Mouse (Mus musculus): ENCODE measurements at regions not wholly inside any gene's neighbourhood (a gene's known extent, or its start where the extent isn't known, plus 50 kb on each side); places are given as distances from the start of the nearest gene placed in this dataset.

DNA sequence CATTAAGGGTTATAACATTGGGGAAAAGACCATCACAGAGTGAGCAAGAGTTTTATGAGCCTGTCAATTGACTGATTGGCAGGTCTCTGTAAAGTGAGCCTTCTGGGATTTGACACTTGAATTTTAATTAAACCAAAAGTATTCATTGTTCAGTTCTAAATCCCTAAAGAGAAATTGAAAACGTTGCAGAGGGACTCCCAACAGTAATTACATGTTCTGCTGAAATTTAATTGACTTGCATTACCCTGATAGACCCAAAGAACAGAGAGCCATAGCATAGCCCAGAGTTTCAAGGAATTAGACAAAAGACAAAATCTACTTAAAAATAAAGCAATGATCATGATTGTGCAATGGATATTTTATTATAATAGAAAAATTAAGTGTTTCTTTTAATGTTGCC lies 444.2 kb downstream of the Trim52 start:
- Histone ChIP-seq H3K27ac (ENCODE audit: control insufficient read depth, low read depth, low read length) (no peak overlapping the region), H3K79me2 (ENCODE audit: control insufficient read depth, insufficient read depth, low read length, poor library complexity) (no peaks in the 10 kb centered on the region), H3K4me3 (ENCODE audit: control insufficient read depth in 1 of 2, insufficient read depth in 1 of 2, low read depth in 2 of 2, low read length in 2 of 2) (no peak overlapping the region), H3K27me3 (ENCODE audit: control insufficient read depth in 1 of 2, insufficient read depth in 2 of 2, low read length in 2 of 2) (no peaks in the 10 kb centered on the region), H3K36me3 (ENCODE audit: control insufficient read depth in 1 of 2, insufficient read depth in 2 of 2, low read length in 2 of 2) (no peaks in the 10 kb centered on the region), H3K4me1 (ENCODE audit: control insufficient read depth in 1 of 2, insufficient read depth in 2 of 2, low read length in 2 of 2) (no peaks in the 10 kb centered on the region), H3K9ac (ENCODE audit: control insufficient read depth, low read depth, low read length, poor library complexity, severe bottlenecking) (no peak overlapping the region), H3K9me3 (replicated peaks; ENCODE audit: insufficient read depth, low read length) (no peaks in the 10 kb centered on the region)
- DNase-seq (ENCODE audit: low read depth, low spot score), result no peak
- TF ChIP-seq CTCF (IDR thresholded peaks at IDR 0.05 in 2 of 3, conservative IDR thresholded peaks at IDR 0.05 in 1 of 3; ENCODE audit: control insufficient read depth in 1 of 3, insufficient read depth in 1 of 3, low read depth in 2 of 3, low read length in 3 of 3, poor library complexity in 1 of 3, severe bottlenecking in 1 of 3) (no peak), KAT2A (conservative IDR thresholded peaks at IDR 0.05; ENCODE audit: low read depth, low read length) (no peak), TCF12 (IDR thresholded peaks at IDR 0.05; ENCODE audit: low read depth, low read length) (no peak), ELF1 (IDR thresholded peaks at IDR 0.05; ENCODE audit: low read depth, low read length) (no peak), MEF2A (IDR thresholded peaks at IDR 0.05; ENCODE audit: extremely low read depth, insufficient replicate concordance, low read depth, low read length, poor library complexity, severe bottlenecking) (no peak), ZNF384 (IDR thresholded peaks at IDR 0.05; ENCODE audit: low read depth, low read length) (no peak), MYB (IDR thresholded peaks at IDR 0.05; ENCODE audit: low read depth, low read length) (no peak), UBTF (IDR thresholded peaks at IDR 0.05; ENCODE audit: borderline replicate concordance, insufficient read depth, low read depth, low read length) (no peak), ETS1 (IDR thresholded peaks at IDR 0.05; ENCODE audit: low read depth, low read length) (no peak), CHD2 (IDR thresholded peaks at IDR 0.05; ENCODE audit: low read length) (no peak), GATA1 (IDR thresholded peaks at IDR 0.05; ENCODE audit: low read depth, low read length) (no peak), EP300 (IDR thresholded peaks at IDR 0.05; ENCODE audit: low read depth in 1 of 2, low read length in 2 of 2) (no peak), TAL1 (IDR thresholded peaks at IDR 0.05; ENCODE audit: low read length) (no peak), POLR2AphosphoS5 (IDR thresholded peaks at IDR 0.05; ENCODE audit: borderline replicate concordance, low read depth, low read length) (no peak), CHD1 (IDR thresholded peaks at IDR 0.05; ENCODE audit: low read depth, low read length) (no peak), NELFE (IDR thresholded peaks at IDR 0.05; ENCODE audit: low read depth, low read length) (no peak), HCFC1 (IDR thresholded peaks at IDR 0.05; ENCODE audit: low read depth, low read length) (no peak)

DNA sequence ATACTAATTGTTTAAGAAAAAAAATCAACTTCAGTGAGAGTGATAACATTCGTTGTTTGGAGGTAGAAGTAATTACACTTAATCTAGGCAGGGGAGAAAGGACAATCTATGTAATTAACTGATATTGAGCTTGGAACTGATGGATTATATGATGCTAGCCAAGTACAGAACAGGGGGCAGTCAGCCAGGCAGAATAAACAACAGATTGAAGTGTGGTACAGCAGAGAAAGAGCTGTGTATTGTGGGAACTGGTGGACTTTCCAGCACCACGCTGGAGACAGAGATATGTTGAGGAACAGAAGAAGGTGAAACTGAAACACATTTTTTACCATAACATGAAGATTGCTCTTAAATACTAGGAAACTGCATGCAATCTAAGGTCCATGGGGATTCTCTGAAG lies 473.3 kb downstream of the Trim52 start:
- TF ChIP-seq UBTF (IDR thresholded peaks at IDR 0.05; ENCODE audit: borderline replicate concordance, insufficient read depth, low read depth, low read length) (no peak), RCOR1 (IDR thresholded peaks at IDR 0.05; ENCODE audit: low read depth, low read length) (no peak), ZC3H11A (IDR thresholded peaks at IDR 0.05; ENCODE audit: low read depth, low read length) (no peak), SMC3 (IDR thresholded peaks at IDR 0.05; ENCODE audit: low read depth, low read length) (no peak)
- Histone ChIP-seq H3K9me3 (replicated peaks; ENCODE audit: insufficient read depth, low read length) (no peaks in the 10 kb centered on the region), H3K4me1 (ENCODE audit: control insufficient read depth in 1 of 2, insufficient read depth in 2 of 2, low read length in 2 of 2) (0 out of 4 replicates have a peak, but pooled peaks cover 0 to 2% of the 10 kb centered on the region in 2 experiments), H3K4me3 (ENCODE audit: control insufficient read depth in 1 of 2, insufficient read depth in 1 of 2, low read depth in 2 of 2, low read length in 2 of 2) (no peak overlapping the region), H3K79me2 (ENCODE audit: control insufficient read depth, insufficient read depth, low read length, poor library complexity) (no peaks in the 10 kb centered on the region), H3K36me3 (ENCODE audit: control insufficient read depth in 1 of 2, insufficient read depth in 2 of 2, low read length in 2 of 2) (peaks cover 0 to 2% of the 10 kb centered on the region in 2 experiments; a peak in 1 of 4 replicates), H3K9ac (ENCODE audit: control insufficient read depth, low read depth, low read length, poor library complexity, severe bottlenecking) (no peak overlapping the region), H3K27me3 (ENCODE audit: control insufficient read depth in 1 of 2, insufficient read depth in 2 of 2, low read length in 2 of 2) (no peaks in the 10 kb centered on the region), H3K27ac (ENCODE audit: control insufficient read depth, low read depth, low read length) (no peak overlapping the region)
- DNase-seq (ENCODE audit: low read depth, low spot score), result peak; percentile 9

Measured in MEL (cell line).